Mouse (Mus musculus) olfactory bulb, adult 2 months (tissue): ENCODE measurements around the gene Glra4.

Source experiments
- CTCF ChIP-seq: fragments of 200-500 bp; IDR thresholded peaks from 2 replicates; pipeline ENCODE4 v1.5.1; 2012; ENCODE audit warnings: low read depth, mild to moderate bottlenecking, low read length, moderate library complexity; ENCODE audit not compliant: insufficient read depth
- POLR2A ChIP-seq: fragments of 200-500 bp; IDR thresholded peaks from 2 replicates; pipeline ENCODE4 v1.6.1; 2012; ENCODE audit warnings: mild to moderate bottlenecking, low read depth, low read length, moderate library complexity; ENCODE audit not compliant: insufficient read depth

DNA sequence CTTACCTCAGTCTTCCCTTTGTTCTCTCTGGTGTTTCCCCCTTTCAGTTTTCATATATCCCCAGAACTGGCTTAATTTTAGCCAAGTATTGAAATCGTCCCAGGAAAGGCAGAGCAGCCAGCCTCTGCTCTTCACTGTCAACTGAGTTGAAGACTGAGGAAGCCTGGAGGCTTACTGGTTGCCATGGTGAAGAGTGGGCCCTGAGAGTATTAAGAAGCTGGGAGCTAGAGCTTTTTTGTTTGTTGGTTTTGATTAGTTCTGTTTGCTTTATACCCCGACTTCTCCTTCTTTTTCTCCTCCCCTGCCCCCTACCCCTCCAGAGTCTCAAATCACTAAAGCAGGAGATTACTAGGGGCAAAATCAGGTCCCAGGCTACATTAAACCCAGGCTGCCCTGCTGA lies 17.3 kb upstream of the Glra4 start:
- no peak for TF ChIP-seq POLR2A
- TF ChIP-seq CTCF: no peak
